Mouse (Mus musculus): ENCODE results near the gene Serpinb6b.
"Not testable (repeated sequence)": the region's sequence is repeated elsewhere in the genome, so short reads cannot be mapped to it uniquely, and the experiment has no call there.

Gene Serpinb6b

DNA sequence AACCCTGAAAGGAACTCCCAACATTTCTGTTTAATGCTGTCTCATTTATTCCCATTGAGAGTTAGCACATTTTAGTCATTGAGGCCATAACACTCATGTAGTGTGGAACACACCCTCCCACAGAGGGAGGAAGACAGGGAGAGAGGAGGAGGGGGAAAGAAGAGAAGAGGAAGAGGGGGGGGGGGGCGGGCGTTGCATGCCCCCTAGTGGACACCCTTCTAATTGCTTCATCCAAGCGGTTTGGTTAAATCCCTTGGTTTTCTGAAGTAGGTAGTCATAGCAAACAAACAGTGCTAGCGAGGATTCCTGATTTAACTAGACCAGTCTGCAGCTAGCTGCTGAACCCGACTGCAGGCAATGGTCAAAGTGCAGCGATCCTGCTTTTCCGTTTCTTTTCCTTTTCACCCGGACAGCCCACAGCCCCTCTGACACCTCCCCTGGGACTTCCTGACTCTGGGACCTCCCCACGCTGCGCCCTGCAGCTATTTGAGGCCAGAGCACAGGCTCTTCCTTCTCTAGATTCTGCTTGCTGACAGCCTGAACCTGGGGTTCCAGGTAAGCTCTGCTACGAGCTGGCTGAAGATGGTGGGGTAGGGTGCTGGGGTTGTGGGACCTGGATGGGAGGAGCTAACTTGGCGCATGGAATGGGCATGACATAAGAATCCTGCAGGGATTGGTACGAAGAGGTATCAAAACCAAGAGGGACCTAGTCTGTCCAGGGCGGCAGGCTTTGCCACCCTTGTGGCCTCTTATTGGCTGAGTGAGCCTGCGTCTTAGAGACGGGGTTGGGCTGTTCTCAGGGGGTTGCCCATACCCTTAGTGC lies at the start of gene Serpinb6b:
Gene Serpinb6b (plus strand): TSS at position 221 of the 823 bp plus-strand sequence.
- in situ Hi-C loops (cut with MboI) = loop anchor here (10.0 kb wide), 1 partner anchor 60 kb away; no protein-coding TSS in a partner anchor

DNA sequence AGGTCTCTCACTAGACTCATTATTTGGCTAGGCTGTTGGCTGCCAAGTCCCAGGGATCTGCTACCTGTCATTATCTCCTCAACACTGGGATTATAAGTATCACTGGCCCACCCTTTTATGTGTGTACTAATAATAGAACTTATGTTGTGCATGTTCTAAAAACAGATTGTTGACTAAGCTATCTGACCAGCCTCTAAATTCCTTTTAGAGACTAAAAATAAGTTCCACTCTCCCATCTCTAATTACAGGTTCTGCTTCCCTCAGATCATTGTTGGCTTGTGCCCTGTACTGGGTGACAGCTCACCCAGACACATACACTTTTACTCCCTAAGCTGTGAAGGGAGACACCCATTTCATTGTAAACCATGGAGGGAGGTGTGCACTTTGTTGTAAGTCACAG lies 42.4 kb upstream of the Serpinb6b start:
- in situ Hi-C loops (cut with MboI) = no loop called here

DNA sequence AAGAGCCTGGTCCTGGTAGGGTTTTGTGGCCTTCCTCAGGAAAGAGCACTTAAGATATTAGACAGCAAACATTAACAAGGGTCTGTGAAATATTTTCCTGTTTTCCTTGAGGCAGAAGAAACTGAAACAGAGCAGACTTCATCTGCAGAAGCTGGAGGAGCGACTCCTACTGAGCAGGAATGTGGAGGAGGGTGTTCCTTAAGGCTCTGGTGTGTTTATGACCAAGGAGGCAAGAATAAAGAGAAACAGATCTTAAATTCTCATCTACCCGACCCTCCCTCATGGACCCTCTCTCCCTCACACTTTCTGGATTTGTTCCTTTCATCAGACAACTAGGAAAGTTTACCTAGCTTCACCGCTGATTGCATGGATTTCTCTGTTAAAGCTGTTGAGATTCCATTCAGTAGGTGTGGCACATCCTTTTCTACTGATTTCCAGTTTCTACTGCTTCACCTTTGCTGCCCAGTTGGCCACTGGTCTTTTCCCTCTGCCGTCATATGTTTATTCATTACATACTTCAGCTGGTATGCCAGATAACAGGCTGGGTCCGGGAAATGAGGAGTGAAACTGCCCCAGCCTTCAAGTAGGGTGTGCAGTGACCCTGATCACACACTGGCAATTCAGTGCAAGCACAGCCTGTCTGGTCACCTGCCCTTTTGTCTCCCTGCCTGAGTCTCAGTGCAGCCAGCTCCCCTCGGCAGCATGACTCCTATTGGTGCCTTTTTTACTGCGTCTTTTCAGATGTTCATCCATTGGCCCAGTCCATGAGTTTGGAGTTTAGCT lies 40.2 kb upstream of the Serpinb6b start:
- in situ Hi-C loops (cut with MboI) = no loop called here

DNA sequence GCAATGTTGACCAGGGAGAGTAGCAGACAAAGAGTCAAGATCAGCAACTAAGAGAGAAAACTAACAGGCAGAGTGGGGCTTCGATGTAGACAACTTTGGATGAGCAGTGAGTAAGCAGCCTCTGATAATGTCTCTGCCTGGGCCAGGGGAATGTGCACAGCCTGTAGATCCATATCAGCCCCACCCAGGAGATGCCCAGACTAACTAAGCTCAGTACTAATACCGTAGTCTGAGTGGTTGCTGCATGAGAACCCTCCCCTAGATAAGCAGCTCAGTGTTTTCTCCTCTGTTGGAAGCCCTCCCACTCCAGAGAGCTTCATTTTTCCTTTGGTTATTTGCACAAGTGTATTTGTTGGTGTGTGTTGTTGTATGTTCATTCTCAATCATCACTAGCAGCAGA lies 38.3 kb upstream of the Serpinb6b start:
- in situ Hi-C loops (cut with MboI) = no loop called here

DNA sequence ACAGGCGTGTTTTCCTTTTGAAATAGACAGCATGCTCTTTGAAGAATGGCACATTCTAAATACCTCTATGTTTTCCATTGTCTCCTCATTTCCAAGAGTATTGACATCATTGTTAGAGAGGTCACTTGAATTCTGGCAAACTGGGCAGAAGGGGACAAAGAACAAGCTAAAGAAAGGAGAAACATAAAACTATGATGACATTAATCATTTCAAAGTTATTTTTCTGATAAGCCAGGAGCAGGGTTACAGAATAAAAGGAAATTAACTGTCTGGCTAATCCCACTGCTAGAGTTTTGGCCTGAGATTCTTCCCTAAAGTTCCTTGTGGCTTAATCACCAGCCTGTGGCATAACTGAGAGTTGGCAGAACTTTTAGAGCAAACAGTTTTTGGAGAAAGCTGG lies 37.8 kb upstream of the Serpinb6b start:
- in situ Hi-C loops (cut with MboI) = no loop called here

DNA sequence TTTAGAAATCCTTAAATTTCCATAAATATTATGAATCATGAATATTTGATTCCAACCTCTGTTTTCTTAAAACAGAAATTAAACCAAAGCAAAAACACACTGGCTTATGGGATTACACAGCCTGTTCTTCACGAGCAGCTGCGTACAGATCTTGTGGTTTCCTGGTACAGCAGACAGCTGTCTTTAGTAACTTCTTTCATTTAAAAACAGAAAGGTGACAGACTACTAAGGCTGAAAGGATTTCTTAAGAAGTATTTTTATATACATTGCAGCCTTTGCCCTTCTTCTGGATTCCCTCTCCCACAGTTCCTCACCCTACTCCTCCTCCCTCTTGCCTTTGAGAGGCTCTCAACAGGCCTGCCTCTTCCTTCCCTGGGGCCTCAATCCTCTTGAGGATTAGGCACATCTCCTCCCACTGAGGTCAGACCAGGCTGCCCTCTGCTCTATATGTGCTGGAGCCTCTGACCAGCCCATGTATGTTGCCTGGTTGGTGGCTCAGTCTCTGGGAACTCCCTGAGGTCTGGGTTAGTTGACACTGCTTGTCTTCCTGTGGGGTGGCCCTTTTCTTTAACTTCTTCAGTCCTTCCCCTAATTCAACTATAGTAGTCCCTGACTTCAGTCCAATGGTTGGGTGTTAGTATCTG lies 35.8 kb upstream of the Serpinb6b start:
- in situ Hi-C loops (cut with MboI) = no loop called here

DNA sequence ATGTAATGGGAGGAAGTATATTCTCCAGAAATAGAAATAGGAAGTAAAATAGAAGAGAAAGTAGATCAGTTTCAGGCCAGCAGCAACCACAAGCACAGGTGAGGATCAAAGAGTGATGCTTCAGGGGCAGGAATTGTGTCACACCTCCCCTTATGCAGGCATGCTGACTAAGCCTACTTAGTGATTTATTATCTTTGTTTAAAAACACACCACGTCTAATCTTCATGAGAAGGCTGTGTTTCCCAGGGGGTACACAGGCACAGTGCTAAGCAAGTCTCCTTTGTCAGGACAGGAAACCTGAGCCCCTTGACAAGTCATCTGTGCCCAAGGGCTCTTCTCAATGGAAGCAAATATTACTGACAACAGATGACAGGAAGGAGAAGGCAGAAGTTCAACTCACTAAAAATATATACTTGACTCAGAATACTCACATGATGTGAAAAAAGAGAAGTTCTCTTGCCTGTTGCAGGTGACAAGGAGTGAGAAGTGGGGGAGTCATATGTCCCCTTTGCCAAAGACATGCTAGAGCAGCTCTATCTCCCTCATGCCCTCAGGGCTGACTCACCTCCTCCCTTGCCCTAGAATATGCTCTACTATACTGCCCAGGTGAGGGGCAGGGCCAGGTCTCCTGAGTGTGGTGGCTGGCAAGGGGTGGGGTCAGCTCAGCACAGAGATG lies 30.2 kb upstream of the Serpinb6b start:
- in situ Hi-C loops (cut with MboI) = no loop called here

DNA sequence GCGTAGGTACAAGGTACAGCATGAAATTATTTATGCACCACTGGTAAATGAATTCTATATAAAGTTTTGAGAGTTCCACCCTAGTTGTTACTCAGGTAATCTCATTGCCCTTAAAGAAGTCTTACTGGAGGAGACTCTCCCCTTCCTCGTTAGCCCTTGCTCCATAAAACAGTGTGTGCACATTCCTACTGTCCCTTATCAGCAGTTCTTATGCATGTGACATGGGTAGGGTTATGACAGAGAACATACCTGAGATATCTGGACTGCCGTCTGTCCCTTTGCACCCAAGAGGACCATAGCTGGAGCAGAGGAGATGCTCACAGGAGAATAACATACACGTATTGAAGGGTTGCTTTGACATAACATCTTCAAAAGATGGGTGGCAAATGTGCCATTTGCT lies 26.7 kb upstream of the Serpinb6b start:
- in situ Hi-C loops (cut with MboI) = not testable (repeated sequence)

DNA sequence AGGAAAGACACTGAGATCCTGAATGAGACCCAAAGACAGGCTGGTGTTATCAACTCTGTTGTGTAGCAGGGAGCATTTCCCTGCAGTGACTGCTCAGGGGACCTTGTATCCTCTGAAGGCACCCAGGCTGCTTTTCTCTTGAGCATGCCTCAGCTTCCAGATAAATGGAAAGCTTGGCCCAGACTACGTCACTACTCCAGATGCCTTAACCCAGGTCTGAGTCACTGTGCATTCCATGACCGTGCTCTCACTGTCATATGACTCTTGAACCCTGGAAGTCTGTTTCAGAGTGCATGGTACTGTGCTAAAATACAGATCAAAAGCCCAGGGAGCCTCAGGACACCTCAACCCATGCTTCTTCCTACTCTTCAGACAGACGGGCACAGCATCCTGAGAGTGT lies 25.8 kb upstream of the Serpinb6b start:
- in situ Hi-C loops (cut with MboI) = not testable (repeated sequence)

DNA sequence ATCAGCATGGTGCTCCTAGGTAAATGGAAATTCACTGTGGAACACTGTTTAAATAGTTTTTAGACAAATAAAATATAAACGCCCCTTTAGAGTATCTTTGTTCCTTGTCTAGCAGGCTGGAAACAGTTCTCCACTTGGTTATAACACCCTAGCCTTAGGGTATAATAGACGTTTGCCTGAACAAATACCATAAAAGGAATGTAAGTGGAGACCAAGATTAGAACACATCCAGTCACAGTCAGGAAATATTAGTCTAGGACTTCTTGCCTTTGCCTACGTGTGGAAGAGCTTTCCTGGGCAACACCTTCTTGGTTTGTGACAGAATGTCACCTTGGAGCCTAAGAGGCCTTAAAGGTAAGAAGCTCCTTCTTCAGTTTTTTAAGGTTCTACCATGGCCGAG lies 8.5 kb upstream of the Serpinb6b start:
- in situ Hi-C loops (cut with MboI) = no loop called here

DNA sequence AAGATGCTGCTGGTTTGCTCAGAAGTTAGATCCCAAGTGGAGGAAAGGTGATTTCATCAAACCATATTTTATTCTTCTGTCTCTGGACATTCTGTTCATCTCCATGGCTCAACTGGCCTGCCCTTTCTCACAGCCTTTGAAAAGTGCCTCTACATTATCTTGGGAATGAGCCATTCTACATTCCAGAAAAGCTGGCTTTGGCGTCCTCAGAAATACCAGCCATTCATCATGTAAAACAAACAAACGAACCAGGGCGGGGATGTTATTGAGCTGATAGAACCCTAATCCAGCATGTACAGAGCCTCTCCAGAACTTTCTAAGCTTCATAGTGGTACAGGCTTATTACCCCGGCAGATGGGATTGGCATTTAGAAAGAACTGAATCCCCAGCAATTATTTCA lies 7.1 kb upstream of the Serpinb6b start:
- in situ Hi-C loops (cut with MboI) = no loop called here

DNA sequence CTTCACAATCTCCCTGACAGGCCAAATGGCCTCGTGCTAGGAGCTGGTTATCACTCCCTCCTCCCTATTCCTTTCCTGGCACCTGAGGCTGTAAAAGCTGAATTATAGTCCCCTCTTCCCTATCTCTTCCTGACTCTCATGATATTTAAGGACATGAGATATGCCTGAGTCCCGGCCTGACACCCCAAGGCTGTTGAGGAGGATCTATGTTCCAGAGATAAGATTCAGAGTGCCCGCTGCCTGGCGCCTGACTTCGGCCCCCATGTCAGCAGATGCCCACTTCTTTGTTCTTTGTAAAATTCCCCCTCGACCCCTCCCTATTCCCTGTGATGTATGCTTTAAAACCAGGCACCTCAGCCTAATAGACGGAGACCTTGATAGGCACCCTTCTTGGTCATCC lies 6.5 kb upstream of the Serpinb6b start:
- in situ Hi-C loops (cut with MboI) = not testable (repeated sequence)

DNA sequence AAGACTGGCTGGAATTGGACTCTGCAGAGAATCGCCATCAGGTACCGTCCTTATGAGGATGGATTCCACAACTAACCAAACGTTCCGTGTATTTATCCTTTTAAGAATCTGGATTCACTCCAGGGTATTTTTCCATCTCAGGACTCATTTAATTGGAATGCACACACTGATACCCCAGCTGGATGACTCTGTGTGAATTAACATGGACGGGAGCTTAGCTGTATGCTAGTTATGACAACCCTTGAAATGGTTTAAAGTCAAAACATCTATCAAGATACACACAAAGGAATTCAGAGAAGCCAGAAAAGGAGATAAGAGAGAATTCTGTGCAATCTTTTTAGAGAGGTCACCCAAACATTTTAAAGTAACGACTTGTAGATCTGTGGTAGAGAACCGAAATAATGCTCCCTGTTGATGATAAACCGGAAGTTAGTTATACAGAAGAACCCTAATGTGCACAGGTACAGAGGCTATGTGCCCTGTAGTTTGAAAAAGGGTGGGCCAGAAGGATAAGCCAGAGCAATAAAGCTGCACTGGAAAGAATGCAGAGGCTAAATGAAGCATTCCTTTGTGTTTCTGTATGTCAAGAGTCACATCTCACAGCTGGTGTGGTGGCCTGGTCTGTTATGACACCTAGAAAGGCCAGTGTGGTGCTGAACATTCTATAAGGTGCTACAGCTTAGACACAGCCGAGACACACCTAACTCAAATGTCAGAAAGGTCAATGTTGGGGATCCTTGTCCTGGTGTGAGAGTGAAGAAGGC lies 837 bp upstream of the Serpinb6b start:
- in situ Hi-C loops (cut with MboI) = loop anchor here (10.0 kb wide), 1 partner anchor 59 kb away; no protein-coding TSS in a partner anchor

DNA sequence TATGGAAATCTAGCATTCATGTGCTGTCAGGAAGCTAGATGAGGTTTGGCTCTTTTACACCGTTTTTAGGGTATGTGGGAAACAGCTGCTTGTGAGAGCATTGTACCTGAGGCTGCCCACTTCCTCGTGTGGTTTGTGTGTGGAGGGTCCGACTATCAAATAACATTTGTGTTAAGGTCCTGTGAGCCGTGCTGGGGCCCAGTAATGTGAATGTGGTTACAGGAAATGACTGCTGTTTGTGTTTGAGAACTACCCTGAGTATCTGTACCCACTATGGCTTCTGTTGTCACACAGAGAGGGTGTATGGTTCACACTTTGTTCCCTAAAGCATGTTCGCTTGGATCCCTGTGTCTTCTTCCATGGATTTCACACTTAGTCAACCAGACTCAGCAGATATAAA lies 1.1 kb downstream of the Serpinb6b start:
- in situ Hi-C loops (cut with MboI) = loop anchor here (10.0 kb wide), 1 partner anchor 61 kb away; no protein-coding TSS in a partner anchor

DNA sequence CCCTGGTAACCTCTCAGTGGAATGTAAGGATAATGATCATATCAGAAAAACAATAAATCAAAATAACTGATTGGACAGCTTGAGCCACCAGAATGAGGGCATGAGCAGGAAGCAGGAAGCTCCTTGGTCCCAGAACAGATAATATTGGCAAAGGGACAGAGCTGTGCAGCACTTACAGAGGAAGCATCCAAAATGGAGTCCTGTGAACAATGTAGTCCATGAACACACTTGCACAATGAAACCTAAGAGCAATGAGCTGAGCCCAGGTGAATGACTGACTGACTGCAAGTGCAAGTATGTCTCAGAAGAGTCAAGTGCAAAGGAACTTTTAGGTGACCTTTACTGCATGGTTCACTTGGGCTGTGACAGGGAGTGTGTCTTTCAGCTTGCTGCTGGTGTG lies 2.2 kb downstream of the Serpinb6b start:
- in situ Hi-C loops (cut with MboI) = loop anchor here (10.0 kb wide), 1 partner anchor 62 kb away; no protein-coding TSS in a partner anchor

DNA sequence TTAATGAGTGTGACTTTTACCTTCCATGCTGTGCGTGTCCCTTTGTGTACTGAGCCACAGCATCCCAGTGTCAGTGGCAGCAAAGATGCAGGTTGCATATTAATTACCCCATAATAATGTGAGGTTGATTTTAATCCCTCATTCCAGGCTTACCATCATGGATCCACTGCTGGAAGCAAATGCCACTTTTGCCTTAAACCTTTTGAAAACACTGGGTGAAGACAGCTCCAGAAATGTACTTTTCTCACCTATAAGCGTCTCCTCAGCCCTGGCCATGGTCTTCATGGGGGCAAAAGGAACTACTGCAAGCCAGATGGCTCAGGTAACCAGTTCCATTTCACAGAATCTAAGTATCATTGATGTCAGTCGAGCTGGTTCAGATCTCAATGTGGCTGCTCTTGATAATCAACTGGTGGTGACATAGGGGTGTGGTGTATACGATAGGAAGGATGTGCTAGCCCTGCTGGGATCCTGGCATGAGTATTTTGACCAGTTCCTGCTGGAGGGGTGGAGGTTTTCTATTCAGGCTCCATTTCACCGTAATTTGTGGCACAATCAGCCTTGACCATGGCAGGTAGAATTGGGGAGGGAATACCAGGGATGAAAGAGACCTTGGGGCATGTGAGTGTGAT lies 3.5 kb downstream of the Serpinb6b start:
- in situ Hi-C loops (cut with MboI) = loop anchor here (10.0 kb wide), 1 partner anchor 64 kb away; no protein-coding TSS in a partner anchor

DNA sequence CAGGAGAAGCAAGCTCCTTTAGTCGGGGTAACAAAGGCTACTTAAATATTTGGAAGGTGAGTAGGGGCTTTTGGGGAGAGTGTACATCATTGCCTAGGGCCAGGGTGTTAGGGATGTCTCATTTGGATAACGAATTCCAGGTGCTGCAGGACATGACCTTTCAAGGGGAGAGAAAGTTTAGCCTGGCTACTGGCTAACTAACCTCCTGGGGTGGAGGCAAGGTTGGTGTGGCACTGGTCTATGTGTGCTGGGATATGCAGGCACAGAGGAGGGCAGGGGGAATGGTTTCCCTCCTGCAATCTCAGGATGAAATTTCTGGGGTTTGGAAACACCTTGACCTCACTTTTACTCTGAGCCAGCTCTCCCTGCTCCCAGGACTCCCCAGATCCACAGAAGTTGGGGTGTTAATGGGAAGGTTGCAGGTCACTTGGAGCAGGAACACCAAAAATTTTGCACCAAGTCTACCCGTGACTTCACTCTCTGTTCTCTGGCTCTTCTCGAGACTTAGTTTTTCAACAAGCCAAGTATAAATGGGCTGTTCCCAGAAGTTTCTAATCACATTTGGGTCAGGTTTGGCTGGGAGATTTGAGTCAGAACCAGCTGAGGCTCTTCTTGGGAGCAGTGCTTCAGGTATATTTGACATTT lies 4.1 kb downstream of the Serpinb6b start:
- in situ Hi-C loops (cut with MboI) = loop anchor here (10.0 kb wide), 1 partner anchor 64 kb away; no protein-coding TSS in a partner anchor

DNA sequence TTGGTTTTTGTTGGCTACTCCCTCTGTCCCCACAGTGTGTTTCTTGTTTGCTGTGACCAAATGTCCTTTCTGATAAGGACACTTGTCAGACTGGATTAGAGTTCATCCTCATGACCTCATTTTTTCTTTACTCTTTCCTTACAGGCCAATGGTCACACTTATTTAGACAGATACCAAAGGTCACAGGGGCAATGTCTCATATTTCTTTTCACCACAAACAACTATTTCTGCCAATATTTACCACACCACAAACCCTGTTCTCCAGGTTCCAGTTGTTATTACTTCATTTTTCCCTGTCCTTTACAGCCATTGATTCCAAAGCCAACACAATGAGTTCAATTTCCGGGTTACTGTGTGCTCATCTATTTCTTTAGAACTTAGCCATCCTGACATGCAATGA lies 4.6 kb downstream of the Serpinb6b start:
- in situ Hi-C loops (cut with MboI) = loop anchor here (10.0 kb wide), 1 partner anchor 65 kb away; no protein-coding TSS in a partner anchor

DNA sequence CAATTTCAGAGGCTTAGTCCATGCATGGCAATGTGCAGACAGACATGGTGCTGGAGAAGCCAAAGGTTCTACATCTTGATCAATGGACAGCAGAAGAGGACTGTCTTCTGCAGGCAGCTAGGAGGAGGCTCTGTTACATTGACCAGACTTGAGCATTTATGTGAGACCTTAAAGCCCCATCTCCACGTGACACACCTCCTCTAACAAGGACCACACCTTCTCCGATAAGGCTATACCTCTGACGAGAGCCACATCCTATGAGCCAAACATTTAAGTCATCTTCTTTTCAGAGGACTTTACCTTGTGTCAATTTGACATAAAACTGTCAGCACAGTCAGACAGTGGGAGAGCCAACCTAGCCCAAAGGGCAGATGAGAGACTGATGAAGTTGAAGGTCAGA lies 5.8 kb downstream of the Serpinb6b start:
- in situ Hi-C loops (cut with MboI) = no loop called here

DNA sequence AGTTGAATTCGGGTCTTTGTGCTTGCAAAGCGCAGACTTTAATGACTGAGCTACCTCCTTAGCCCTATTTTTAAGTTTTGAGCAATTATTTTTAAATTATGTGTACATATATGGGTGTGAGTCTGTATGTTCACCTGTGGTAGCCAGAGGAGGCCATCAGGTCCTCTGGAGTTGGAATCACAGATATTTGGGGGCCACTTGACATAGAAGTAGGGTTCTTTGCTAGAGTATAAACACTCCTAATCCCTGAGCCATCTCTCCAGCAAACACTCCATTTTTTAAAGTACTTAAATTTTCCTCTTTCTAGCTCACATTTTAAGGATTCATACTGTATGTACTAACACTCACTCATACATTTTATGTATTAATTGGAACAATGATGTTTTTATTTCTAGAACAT lies 9.3 kb downstream of the Serpinb6b start:
- in situ Hi-C loops (cut with MboI) = no loop called here
